ENCODE assay signal across 11 mouse cellular contexts in genomic region chr10:75504234-75505129, GRCm38 (mm10). TPM values are rescaled to one million over a fixed set of nuclear protein-coding genes. Genes with fewer than 3 reads are reported as not detected.
DNase-seq lines count a peak whose midpoint lies in the region; ATAC-seq and TF ChIP-seq lines count a peak whose summit lies in the region.
"Had no signal": no experiment of that assay in that cellular context is flagged by ENCODE, and none has a peak within 500 bp of the region (broad histone marks: within the 10 kb centered on the region; RNA-seq: fewer than 3 reads in every experiment).

No protein-coding gene starts in this region.

- H3K4me3 ChIP-seq in brown adipose tissue, adult 24 weeks (ENCODE audit: insufficient read depth, low read depth, low read length) = no peak overlapping the region
- H3K4me3 ChIP-seq in liver, postnatal 0 days (ENCODE audit: low read depth, low read length) = no peak overlapping the region
- H3K4me3 ChIP-seq in midbrain, embryonic 11.5 days (ENCODE audit: low read depth, low read length) = no peak overlapping the region
- H3K4me3 ChIP-seq: neural tube, embryonic 12.5 days had no signal

- H3K27me3 ChIP-seq in liver, postnatal 0 days (ENCODE audit: insufficient read depth, low read length) = no peaks in the 10 kb centered on the region
- no peaks in the 10 kb centered on the region for H3K27me3 ChIP-seq in midbrain, embryonic 11.5 days (ENCODE audit: control insufficient read depth, insufficient read depth, low read length)
- H3K27me3 ChIP-seq: neural tube, embryonic 12.5 days had no signal

- peaks cover 37% of the 10 kb centered on the region for H3K36me3 ChIP-seq in liver, postnatal 0 days (replicated peaks; ENCODE audit: insufficient read depth, low read length)
- H3K36me3 ChIP-seq in midbrain, embryonic 11.5 days (ENCODE audit: control insufficient read depth, insufficient read depth, low read length) = peaks cover 12% of the 10 kb centered on the region

- no peaks in the 10 kb centered on the region for H3K9me3 ChIP-seq in liver, postnatal 0 days (ENCODE audit: low read length)
- no peaks in the 10 kb centered on the region for H3K9me3 ChIP-seq in midbrain, embryonic 11.5 days (ENCODE audit: control insufficient read depth, low read length)
- H3K9me3 ChIP-seq: neural tube, embryonic 12.5 days had no signal

- TF ChIP-seq CTCF in liver, postnatal 0 days (IDR thresholded peaks at IDR 0.05; ENCODE audit: low read depth) = no peak

- ATAC-seq in liver, postnatal 0 days = peak; percentile 71
- no peak for ATAC-seq in midbrain, embryonic 11.5 days (ENCODE audit: low FRiP score)
- ATAC-seq: CD4-positive, CD25-positive, alpha-beta regulatory T cell, adult 4 months had no signal

- WGBS in liver, postnatal 0 days (ENCODE audit: insufficient replicate concordance) = 55% methylated on average over 8 of the region's 8 CpGs
- 94% methylated on average over 8 of the region's 8 CpGs for WGBS in midbrain, embryonic 11.5 days

- 0 out of 2 replicates have a peak, but pooled peaks have one; percentile 42 for TF ChIP-seq EP300 in liver, postnatal 0 days (IDR thresholded peaks at IDR 0.05; ENCODE audit: low read depth)

- H3K4me1 ChIP-seq in brown adipose tissue, adult 24 weeks (ENCODE audit: control insufficient read depth, insufficient read depth, insufficient read length, low read length) = peaks cover 5% of the 10 kb centered on the region; the same call in 1 of the 2 replicates
- H3K4me1 ChIP-seq in liver, postnatal 0 days (ENCODE audit: insufficient read depth) = peaks cover 27% of the 10 kb centered on the region
- no peaks in the 10 kb centered on the region for H3K4me1 ChIP-seq in midbrain, embryonic 11.5 days (ENCODE audit: control insufficient read depth, insufficient read depth, low read length)
- H3K4me1 ChIP-seq: neural tube, embryonic 12.5 days had no signal

- peak overlapping the region; percentile 64 for H3K27ac ChIP-seq in brown adipose tissue, adult 24 weeks (replicated peaks; ENCODE audit: low read depth, low read length)
- peak overlapping the region; percentile 71 for H3K27ac ChIP-seq in liver, postnatal 0 days (ENCODE audit: low read depth)
- H3K27ac ChIP-seq in midbrain, embryonic 11.5 days (ENCODE audit: low read depth, low read length) = no peak overlapping the region
- H3K27ac ChIP-seq: neural tube, embryonic 12.5 days had no signal

- no peak overlapping the region for H3K9ac ChIP-seq in liver, postnatal 0 days (replicated peaks)
- H3K9ac ChIP-seq in midbrain, embryonic 11.5 days (ENCODE audit: low read length) = no peak overlapping the region
- H3K9ac ChIP-seq: lung, embryonic 14.5 days; neural tube, embryonic 12.5 days had no signal

- H3K4me2 ChIP-seq in liver, postnatal 0 days (ENCODE audit: low read depth, low read length) = peak overlapping the region; percentile 30
- no peak overlapping the region for H3K4me2 ChIP-seq in midbrain, embryonic 11.5 days
- H3K4me2 ChIP-seq: lung, embryonic 14.5 days; neural tube, embryonic 12.5 days had no signal

- DNase-seq in adrenal gland, postnatal 36 days = peak; percentile 48 to 51
- DNase-seq in adrenal gland, postnatal 25 days = no peak
- peak; percentile 48 for DNase-seq in 3134 (ENCODE audit: extremely low read depth, insufficient read length, low spot score)
- DNase-seq in liver, postnatal 0 days = no peak
- no peak for DNase-seq in right cerebral cortex, adult 18-20 months
- no peak for DNase-seq in midbrain, embryonic 11.5 days (ENCODE audit: low spot score, missing footprints)
- no peak for DNase-seq in testis, postnatal 14 days (ENCODE audit: low spot score)
- DNase-seq: lung, embryonic 14.5 days had no signal

RNA-seq across cellular contexts. Expression of gene Snrpd3, which starts 12.9 kb away (rescaled TPM):
- total RNA-seq in adrenal gland, postnatal 36 days (2021) = 10 to 100 TPM; 81.9 to 98.1 TPM
- total RNA-seq in adrenal gland, postnatal 25 days (2021) = 82.5 and 104 TPM in 2 replicates
- 157 and 178 TPM in 2 replicates for polyA plus RNA-seq in brown adipose tissue, adult 24 weeks (2012; ENCODE audit: insufficient read depth, insufficient read length, missing spikeins)
- 51.9 and 58.8 TPM in 2 replicates for polyA plus RNA-seq in liver, postnatal 0 days (2015; fragmentation: Nextera tagmentation; extraction: Ambion mirVana)
- 199 and 208 TPM in 2 replicates for polyA plus RNA-seq in midbrain, embryonic 11.5 days (2014; fragmentation: Nextera tagmentation; extraction: Ambion mirVana)

RNA-seq across cellular contexts. Expression of gene Gucd1, which starts 13.3 kb away (rescaled TPM):
- total RNA-seq in adrenal gland, postnatal 36 days (2021) = 10 to 100 TPM; 29.7 to 42.1 TPM
- 28.8 and 32.0 TPM in 2 replicates for total RNA-seq in adrenal gland, postnatal 25 days (2021)
- polyA plus RNA-seq in brown adipose tissue, adult 24 weeks (2012; ENCODE audit: insufficient read depth, insufficient read length, missing spikeins) = 29.8 and 61.0 TPM in 2 replicates
- polyA plus RNA-seq in liver, postnatal 0 days (2015; fragmentation: Nextera tagmentation; extraction: Ambion mirVana) = 45.2 and 45.6 TPM in 2 replicates
- polyA plus RNA-seq in midbrain, embryonic 11.5 days (2014; fragmentation: Nextera tagmentation; extraction: Ambion mirVana) = 27.8 and 36.0 TPM in 2 replicates

RNA-seq across cellular contexts. Expression of gene Lrrc75b, which starts 55.6 kb away (rescaled TPM):
- under 1 TPM; 0.17 to 0.36 TPM for total RNA-seq in adrenal gland, postnatal 36 days (2021)
- total RNA-seq in adrenal gland, postnatal 25 days (2021) = 0.67 TPM in 1 of 2 replicates, not detected in the other
- not detected in 2 replicates for polyA plus RNA-seq in brown adipose tissue, adult 24 weeks (2012; ENCODE audit: insufficient read depth, insufficient read length, missing spikeins)
- 0.05 and 0.06 TPM in 2 replicates for polyA plus RNA-seq in liver, postnatal 0 days (2015; fragmentation: Nextera tagmentation; extraction: Ambion mirVana)
- 3.3 and 4.1 TPM in 2 replicates for polyA plus RNA-seq in midbrain, embryonic 11.5 days (2014; fragmentation: Nextera tagmentation; extraction: Ambion mirVana)

RNA-seq across cellular contexts. Expression of gene Ggt1, which starts 56.9 kb away (rescaled TPM):
- not detected for total RNA-seq in adrenal gland, postnatal 36 days (2021)
- not detected in 2 replicates for total RNA-seq in adrenal gland, postnatal 25 days (2021)
- polyA plus RNA-seq in brown adipose tissue, adult 24 weeks (2012; ENCODE audit: insufficient read depth, insufficient read length, missing spikeins) = not detected in 2 replicates
- polyA plus RNA-seq in liver, postnatal 0 days (2015; fragmentation: Nextera tagmentation; extraction: Ambion mirVana) = 27.4 and 28.6 TPM in 2 replicates
- polyA plus RNA-seq in midbrain, embryonic 11.5 days (2014; fragmentation: Nextera tagmentation; extraction: Ambion mirVana) = 1.5 and 2.1 TPM in 2 replicates

Comparison
In these comparisons a context has a peak if more than half of its experiments do, and no peak if none do; other contexts are left out.
1. DNase-seq: peak in adrenal gland, postnatal 36 days (2 of 2) and 3134 (single experiment); none in adrenal gland, postnatal 25 days (single experiment), liver, postnatal 0 days (single experiment), right cerebral cortex, adult 18-20 months (single experiment), midbrain, embryonic 11.5 days (single experiment) and testis, postnatal 14 days (single experiment).